Mouse (Mus musculus) stomach, embryonic 15.5 days (tissue): ENCODE results near the gene Olfr464. TPM values are rescaled to one million over a fixed set of nuclear protein-coding genes. Genes with fewer than 3 reads are reported as not detected.
A peak's percentile ranks its signal among the peaks of the same experiment; 100 is the strongest.

Source experiments
- ATAC-seq: fragments of 200-750 bp; cut with Nextera tagmentation; 2 replicates; pipeline ENCODE4 v1.8.0; 2017; ENCODE audit warnings: low read depth, moderate number of reproducible peaks, moderate TSS enrichment; ENCODE audit not compliant: insufficient read depth, low FRiP score
- H3K27ac ChIP-seq: fragments of 300-500 bp; sonication (generic); 2 replicates; pipeline ENCODE4 v1.5.1; 2015; ENCODE audit warnings: mild to moderate bottlenecking, inconsistent platforms
- H3K27me3 ChIP-seq: fragments of 300-500 bp; sonication (generic); replicated peaks from 2 replicates; pipeline ENCODE4 v1.6.1; 2015; ENCODE audit warnings: inconsistent platforms
- H3K36me3 ChIP-seq: fragments of 300-500 bp; sonication (generic); 2 replicates; pipeline ENCODE4 v1.6.1; 2015; ENCODE audit warnings: inconsistent platforms
- H3K4me1 ChIP-seq: fragments of 300-500 bp; sonication (generic); 2 replicates; pipeline ENCODE4 v1.6.1; 2015; ENCODE audit warnings: inconsistent platforms
- H3K4me2 ChIP-seq: fragments of 300-500 bp; sonication (generic); 2 replicates; pipeline ENCODE4 v1.6.1; 2015; ENCODE audit warnings: mild to moderate bottlenecking, inconsistent platforms
- H3K4me3 ChIP-seq: fragments of 300-500 bp; sonication (generic); replicated peaks from 2 replicates; pipeline ENCODE4 v1.5.1; 2015; ENCODE audit warnings: inconsistent platforms
- H3K9ac ChIP-seq: fragments of 300-500 bp; sonication (generic); 2 replicates; pipeline ENCODE4 v1.6.1; 2015; ENCODE audit warnings: inconsistent platforms
- H3K9me3 ChIP-seq: fragments of 300-500 bp; sonication (generic); 2 replicates; pipeline ENCODE4 v1.6.1; 2016; ENCODE audit warnings: inconsistent platforms
- WGBS: fragments of 180-500 bp; shearing (Covaris S2); methylation state at CpG from one replicate; pipeline ENCODE4 v1.1.7; 2015; 5-methylcytosine and 5-hydroxymethylcytosine counted together
- polyA plus RNA-seq: library from polyadenylated mRNA; unstranded; fragments of >200 nt; fragmentation: Nextera tagmentation; extraction: Ambion mirVana; gene quantifications from 2 replicates; pipeline ENCODE4 v1.2.1, GENCODE M21; 2015

Olfr464 gene
- polyA plus RNA-seq = not detected in 2 replicates

- Histone ChIP-seq H3K4me3 (no peak within 1 kb of the TSS), H3K27me3 (no peaks in the 10 kb centered on the region), H3K4me2 (no peak within 1 kb of the TSS), H3K9me3 (no peaks in the 10 kb centered on the region), H3K36me3 (no peaks in the 10 kb centered on the region), H3K9ac (no peak within 1 kb of the TSS), H3K27ac (no peak within 1 kb of the TSS), H3K4me1 (no peaks in the 10 kb centered on the region)
- ATAC-seq = no peak
- WGBS = 33% methylated on average over 5 of the region's 5 CpGs
Observed at GRCm38 (mm10) chr11:87920966-87921365, at the start of gene Olfr464. Gene Olfr464, minus strand, starts transcription at chr11:87920967.

- no peaks in the 10 kb centered on the region for H3K27me3 ChIP-seq
- WGBS = 11% methylated on average over 19 of the region's 20 CpGs
- H3K9ac ChIP-seq = no peak overlapping the region
- H3K4me2 ChIP-seq = 0 out of 2 replicates have a peak overlapping the region, but pooled peaks have one; percentile 14
- no peak overlapping the region for H3K4me3 ChIP-seq
- no peak for ATAC-seq
- H3K36me3 ChIP-seq = no peaks in the 10 kb centered on the region
- H3K27ac ChIP-seq = no peak overlapping the region
- H3K9me3 ChIP-seq = no peaks in the 10 kb centered on the region
- H3K4me1 ChIP-seq = peaks cover 8% of the 10 kb centered on the region
Observed at GRCm38 (mm10) chr11:87968356-87969122, 47.8 kb upstream of the Olfr464 start.

GRCm38 (mm10) chr11:87967692-87968289, 47.0 kb upstream of the Olfr464 start:
- Histone ChIP-seq H3K27me3 (no peaks in the 10 kb centered on the region), H3K4me1 (peaks cover 8% of the 10 kb centered on the region), H3K9me3 (no peaks in the 10 kb centered on the region), H3K4me2 (peak overlapping the region; percentile 54), H3K27ac (no peak overlapping the region), H3K36me3 (no peaks in the 10 kb centered on the region), H3K4me3 (peak overlapping the region; percentile 23), H3K9ac (no peak overlapping the region)
- ATAC-seq = no peak; the same call in 1 of the 2 replicates
- WGBS = 2% methylated on average over 16 of the region's 17 CpGs

GRCm38 (mm10) chr11:87966214-87966613, 45.4 kb upstream of the Olfr464 start:
- no peak overlapping the region for H3K4me3 ChIP-seq
- H3K9ac ChIP-seq = no peak overlapping the region
- WGBS = 20% methylated on average over 10 of the region's 10 CpGs
- peaks cover 8% of the 10 kb centered on the region for H3K4me1 ChIP-seq
- H3K36me3 ChIP-seq = no peaks in the 10 kb centered on the region
- 0 out of 2 replicates have a peak overlapping the region, but pooled peaks have one; percentile 16 for H3K4me2 ChIP-seq
- no peak overlapping the region for H3K27ac ChIP-seq
- ATAC-seq = 0 out of 2 replicates have a peak, but pooled peaks have one; percentile 38
- H3K27me3 ChIP-seq = no peaks in the 10 kb centered on the region
- H3K9me3 ChIP-seq = no peaks in the 10 kb centered on the region

- no peaks in the 10 kb centered on the region for H3K27me3 ChIP-seq
- 38% methylated on average over 3 of the region's 3 CpGs for WGBS
- H3K4me3 ChIP-seq = no peak overlapping the region
- H3K27ac ChIP-seq = no peak overlapping the region
- no peak for ATAC-seq
- H3K4me1 ChIP-seq = peaks cover 8% of the 10 kb centered on the region
- no peaks in the 10 kb centered on the region for H3K9me3 ChIP-seq
- H3K9ac ChIP-seq = no peak overlapping the region
- H3K36me3 ChIP-seq = no peaks in the 10 kb centered on the region
- no peak overlapping the region for H3K4me2 ChIP-seq
Observed at GRCm38 (mm10) chr11:87965293-87965692, 44.5 kb upstream of the Olfr464 start.

- no peak for ATAC-seq
- H3K9ac ChIP-seq = no peak overlapping the region
Observed at GRCm38 (mm10) chr11:87957066-87957465, 36.3 kb upstream of the Olfr464 start.

GRCm38 (mm10) chr11:87955144-87955543, 34.4 kb upstream of the Olfr464 start:
- Histone ChIP-seq H3K36me3 (no peaks in the 10 kb centered on the region), H3K4me2 (no peak overlapping the region), H3K4me1 (no peaks in the 10 kb centered on the region), H3K27ac (no peak overlapping the region), H3K9me3 (no peaks in the 10 kb centered on the region), H3K27me3 (no peaks in the 10 kb centered on the region), H3K9ac (no peak overlapping the region), H3K4me3 (no peak overlapping the region)
- no peak for ATAC-seq
- WGBS = 6% methylated on average over 1 of the region's 1 CpGs

More at GRCm38 (mm10) chr11:87957066-87957465, 36.3 kb upstream of the Olfr464 start:
- Histone ChIP-seq H3K4me2 (no peak overlapping the region), H3K4me1 (no peaks in the 10 kb centered on the region), H3K9me3 (no peaks in the 10 kb centered on the region), H3K27ac (no peak overlapping the region), H3K27me3 (no peaks in the 10 kb centered on the region), H3K4me3 (no peak overlapping the region), H3K36me3 (no peaks in the 10 kb centered on the region)
- WGBS = 39% methylated on average over 7 of the region's 7 CpGs

- Histone ChIP-seq H3K4me2 (no peak overlapping the region), H3K4me1 (no peaks in the 10 kb centered on the region), H3K27ac (no peak overlapping the region), H3K9me3 (no peaks in the 10 kb centered on the region), H3K27me3 (no peaks in the 10 kb centered on the region), H3K9ac (no peak overlapping the region), H3K36me3 (no peaks in the 10 kb centered on the region), H3K4me3 (no peak overlapping the region)
- 0% methylated on average over 2 of the region's 2 CpGs for WGBS
- ATAC-seq = no peak
Observed at GRCm38 (mm10) chr11:87949990-87950389, 29.2 kb upstream of the Olfr464 start.

- Histone ChIP-seq H3K4me1 (no peaks in the 10 kb centered on the region), H3K4me3 (no peak overlapping the region), H3K27ac (no peak overlapping the region), H3K27me3 (no peaks in the 10 kb centered on the region), H3K9me3 (no peaks in the 10 kb centered on the region), H3K36me3 (no peaks in the 10 kb centered on the region), H3K9ac (no peak overlapping the region), H3K4me2 (no peak overlapping the region)
- no peak for ATAC-seq
- WGBS = 65% methylated on average over 3 of the region's 3 CpGs
Observed at GRCm38 (mm10) chr11:87935467-87935866, 14.7 kb upstream of the Olfr464 start.

- Histone ChIP-seq H3K27ac (no peak overlapping the region), H3K36me3 (no peaks in the 10 kb centered on the region), H3K9me3 (no peaks in the 10 kb centered on the region), H3K4me2 (no peak overlapping the region), H3K27me3 (no peaks in the 10 kb centered on the region), H3K4me1 (no peaks in the 10 kb centered on the region), H3K4me3 (no peak overlapping the region), H3K9ac (no peak overlapping the region)
- 78% methylated on average over 2 of the region's 2 CpGs for WGBS
- no peak for ATAC-seq
Observed at GRCm38 (mm10) chr11:87933731-87934130, 13.0 kb upstream of the Olfr464 start.

- Histone ChIP-seq H3K27ac (no peak overlapping the region), H3K4me3 (no peak overlapping the region), H3K9me3 (no peaks in the 10 kb centered on the region), H3K9ac (no peak overlapping the region), H3K36me3 (no peaks in the 10 kb centered on the region), H3K4me2 (no peak overlapping the region), H3K4me1 (no peaks in the 10 kb centered on the region), H3K27me3 (no peaks in the 10 kb centered on the region)
- no peak for ATAC-seq
- 74% methylated on average over 2 of the region's 2 CpGs for WGBS
Observed at GRCm38 (mm10) chr11:87930348-87930747, 9.6 kb upstream of the Olfr464 start.

GRCm38 (mm10) chr11:87920301-87920700, 466 bp downstream of the Olfr464 start:
- no peaks in the 10 kb centered on the region for H3K27me3 ChIP-seq
- no peaks in the 10 kb centered on the region for H3K36me3 ChIP-seq
- WGBS = 67% methylated on average over 2 of the region's 2 CpGs
- no peak overlapping the region for H3K27ac ChIP-seq
- no peak for ATAC-seq
- H3K4me2 ChIP-seq = no peak overlapping the region
- no peaks in the 10 kb centered on the region for H3K4me1 ChIP-seq
- no peak overlapping the region for H3K4me3 ChIP-seq
- H3K9ac ChIP-seq = no peak overlapping the region
- no peaks in the 10 kb centered on the region for H3K9me3 ChIP-seq
